Mouse (Mus musculus): ENCODE results near the gene Setd3.

Gene Setd3

DNA sequence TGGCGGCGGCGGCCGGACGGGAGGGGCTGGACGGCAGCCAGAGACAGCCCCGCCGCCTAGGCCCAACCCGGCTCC lies at the start of gene Setd3:
Setd3 (minus strand) TSS at position 69 of the 75 bp plus-strand sequence.
- ATAC-seq (ENCODE audit: low TSS enrichment), result no peak

DNA sequence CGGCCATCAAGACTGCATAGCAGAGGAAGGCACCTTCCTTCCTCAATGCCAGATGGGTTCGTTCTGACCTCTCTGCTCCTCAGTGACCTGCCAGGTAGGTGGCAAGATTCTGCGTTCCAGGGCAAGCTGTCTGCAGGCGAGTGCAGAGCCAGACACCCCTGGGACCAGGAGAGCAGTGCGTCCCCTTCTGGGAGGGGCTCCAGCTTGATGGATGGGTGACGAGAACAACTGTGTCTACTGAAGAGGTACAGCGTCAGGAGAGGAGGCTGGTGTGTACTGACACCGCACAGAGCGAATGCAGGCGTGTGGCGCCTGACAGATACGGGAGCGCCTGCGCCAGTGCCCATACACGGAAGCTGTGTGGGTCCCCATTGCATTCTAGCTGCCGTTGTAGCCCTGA lies 48.4 kb upstream of the Setd3 start:
- ATAC-seq (ENCODE audit: low TSS enrichment), result no peak

DNA sequence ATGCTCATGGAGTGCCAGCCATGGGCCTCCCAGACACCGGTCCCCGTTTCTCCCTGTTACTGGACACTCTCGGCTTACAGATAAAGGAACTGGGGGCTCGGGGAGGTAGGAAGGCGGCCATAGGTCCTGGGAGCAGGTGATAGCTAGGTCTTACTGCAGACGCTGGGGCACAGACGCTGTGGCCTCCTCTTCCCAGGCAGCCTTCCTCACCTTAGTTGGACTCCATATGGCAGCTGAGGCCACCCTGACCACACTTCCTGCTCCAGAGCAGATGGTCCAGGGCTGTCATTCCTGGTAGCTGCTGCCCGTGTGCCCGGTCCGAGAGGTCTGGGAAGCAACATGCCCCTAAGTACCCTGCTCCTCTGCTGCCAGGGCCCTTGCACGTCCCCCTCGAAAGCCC lies 47.8 kb upstream of the Setd3 start:
- ATAC-seq (ENCODE audit: low TSS enrichment), result no peak

DNA sequence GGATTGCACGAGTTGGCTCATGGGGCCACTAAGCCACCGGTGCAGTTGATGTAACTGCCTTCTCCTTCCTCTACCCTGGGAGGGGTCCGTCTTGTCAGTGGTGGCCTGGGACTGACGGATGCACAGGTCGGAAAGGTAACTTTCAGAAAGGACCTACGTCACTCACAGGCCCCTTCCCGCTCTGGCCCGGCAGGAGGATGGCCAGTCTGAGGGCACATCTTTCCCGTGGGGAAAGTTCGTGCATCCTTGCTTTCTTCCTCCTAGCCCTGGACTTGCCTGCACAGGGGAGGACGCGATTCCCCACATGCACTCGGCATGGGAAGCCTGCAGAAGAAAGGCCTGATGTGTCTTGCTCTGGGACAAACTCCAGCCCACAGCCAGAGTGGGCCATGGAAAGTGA lies 47.1 kb upstream of the Setd3 start:
- no peak for ATAC-seq (ENCODE audit: low TSS enrichment)

DNA sequence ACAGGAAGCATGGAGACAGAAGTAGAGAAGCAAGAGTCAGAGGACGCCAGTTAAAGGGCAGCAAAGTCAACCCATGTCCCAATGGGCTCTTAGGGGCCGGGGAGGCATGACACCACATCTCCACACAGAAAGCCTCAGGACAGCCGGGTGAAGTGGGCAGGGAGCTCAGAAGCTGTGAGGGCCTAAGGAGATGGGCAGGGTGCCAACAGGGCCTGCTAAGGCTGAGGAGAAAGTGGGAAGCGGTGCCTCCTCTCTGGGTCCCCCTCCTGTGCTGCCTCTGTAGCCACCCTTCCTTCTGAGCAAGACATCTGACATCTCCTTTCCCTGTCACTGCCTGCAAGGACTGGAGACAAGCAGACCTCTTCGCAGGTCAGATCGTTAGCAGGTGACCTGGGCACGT lies 46.7 kb upstream of the Setd3 start:
- no peak for ATAC-seq (ENCODE audit: low TSS enrichment)

DNA sequence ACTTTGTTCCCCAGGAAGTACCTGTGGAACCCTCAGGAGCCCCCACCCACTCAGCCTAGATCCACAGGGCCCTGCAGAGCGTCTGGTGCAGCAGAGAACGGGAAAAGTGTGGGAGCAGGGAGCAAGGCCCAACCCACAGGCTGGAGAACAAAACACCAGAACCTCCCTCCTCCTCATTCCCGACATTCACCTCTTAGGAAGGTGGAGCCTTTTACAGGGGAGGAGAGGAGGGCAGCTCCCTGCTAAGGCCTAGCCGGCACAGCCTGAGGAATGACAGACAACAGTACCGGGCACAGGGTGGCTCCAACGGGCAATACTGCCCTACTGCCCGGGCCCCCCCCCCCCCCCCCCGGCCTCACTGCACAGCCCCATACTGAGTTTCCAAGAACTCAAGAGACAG lies 44.2 kb upstream of the Setd3 start:
- ATAC-seq (ENCODE audit: low TSS enrichment), result no peak

DNA sequence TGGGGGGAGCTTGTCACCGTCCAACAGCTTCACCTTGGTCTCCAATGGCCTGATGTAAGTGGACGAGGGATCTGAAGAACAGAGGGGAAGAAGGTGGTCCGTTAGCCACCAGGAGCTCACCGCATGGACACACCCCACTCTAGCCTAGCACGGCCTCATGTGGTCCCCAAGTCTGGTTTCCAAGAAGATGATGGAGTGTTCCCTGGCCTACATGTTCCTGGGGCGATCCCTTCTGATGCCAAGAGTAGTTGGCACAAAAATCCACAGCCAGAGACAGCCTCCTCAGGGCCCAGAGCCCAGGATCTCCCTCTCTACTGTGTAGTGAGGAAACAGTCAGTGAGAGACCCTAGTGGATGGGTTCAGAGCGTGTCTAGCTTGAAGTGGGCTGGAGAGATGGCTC lies 42.6 kb upstream of the Setd3 start:
- ATAC-seq (ENCODE audit: low TSS enrichment), result no peak

DNA sequence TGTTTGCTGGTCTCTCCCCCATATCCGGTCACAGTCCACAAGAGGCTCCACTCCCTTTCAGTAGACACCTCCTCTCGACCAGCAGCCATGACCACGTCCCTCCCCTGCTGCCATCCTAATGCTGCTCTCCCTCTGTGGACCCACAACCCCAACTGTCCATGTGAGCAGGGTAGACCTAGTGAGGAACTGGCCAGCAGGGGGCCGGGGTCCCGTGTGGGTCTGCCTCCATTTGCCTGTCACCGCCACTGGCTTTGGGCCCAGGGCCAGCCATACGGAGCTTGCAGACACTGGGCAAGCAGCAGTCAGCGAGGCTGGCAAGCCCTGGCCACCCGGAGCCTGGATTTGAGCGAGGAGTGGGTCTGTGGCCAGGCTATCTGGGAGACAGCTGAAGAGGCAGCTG lies 42.1 kb upstream of the Setd3 start:
- ATAC-seq (ENCODE audit: low TSS enrichment), result no peak

DNA sequence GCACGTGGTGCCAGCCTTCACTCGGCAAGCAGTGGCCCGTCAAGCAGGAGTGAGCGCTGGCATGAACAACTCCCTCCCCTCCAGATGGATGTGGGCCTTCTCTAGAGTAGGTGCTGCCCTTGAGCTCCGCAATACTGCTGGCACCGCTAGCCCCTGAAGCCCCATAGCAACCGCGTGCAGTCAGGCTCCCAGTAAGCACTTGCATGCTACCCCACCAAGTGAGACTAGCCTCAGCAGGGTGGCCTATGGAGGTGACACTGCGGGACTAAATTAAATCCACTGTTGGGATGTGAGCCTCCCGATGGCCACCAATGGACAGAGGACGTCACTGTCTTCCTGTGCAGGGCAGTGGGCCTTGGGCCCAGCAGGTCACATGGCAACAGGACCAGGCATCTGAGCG lies 41.5 kb upstream of the Setd3 start:
- ATAC-seq (ENCODE audit: low TSS enrichment), result no peak

DNA sequence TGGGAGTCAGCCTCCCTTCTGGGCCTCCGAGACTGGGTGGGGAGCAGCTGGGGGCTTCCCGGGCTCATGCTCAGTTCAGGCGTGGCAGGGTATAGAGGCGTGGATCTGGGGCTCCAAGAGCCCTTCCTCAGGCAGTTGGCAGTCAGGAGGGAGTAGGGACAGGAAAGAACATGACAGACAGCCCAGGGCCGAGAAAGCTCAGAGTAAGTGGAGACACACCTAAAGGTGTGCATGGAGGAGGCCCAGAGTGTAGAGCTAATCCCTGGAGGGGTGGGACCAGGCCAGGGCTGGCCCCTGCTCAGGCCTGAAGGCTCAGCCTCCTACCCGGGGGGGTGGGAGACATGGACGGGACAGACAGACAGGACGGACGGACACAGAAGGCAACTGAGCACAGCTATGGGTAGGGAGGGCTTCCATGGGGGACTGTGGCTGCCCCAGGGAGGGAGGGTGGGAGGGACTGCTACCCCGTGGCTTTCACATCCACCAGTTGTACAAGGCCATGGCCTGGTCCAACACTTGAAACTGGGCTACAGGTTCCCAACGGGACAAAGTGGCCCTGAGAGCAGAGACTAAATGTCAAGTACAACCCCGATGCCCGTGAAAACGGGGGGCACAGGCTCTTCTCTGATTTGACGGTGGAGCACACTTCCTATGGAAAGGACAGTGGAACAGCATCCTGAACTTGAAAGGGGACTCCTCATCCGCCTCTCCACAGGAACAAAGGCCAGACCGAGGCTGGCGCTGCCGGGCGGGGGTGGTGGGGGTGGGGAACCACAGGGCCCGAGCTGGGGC lies 40.9 kb upstream of the Setd3 start:
- ATAC-seq (ENCODE audit: low TSS enrichment), result no peak

DNA sequence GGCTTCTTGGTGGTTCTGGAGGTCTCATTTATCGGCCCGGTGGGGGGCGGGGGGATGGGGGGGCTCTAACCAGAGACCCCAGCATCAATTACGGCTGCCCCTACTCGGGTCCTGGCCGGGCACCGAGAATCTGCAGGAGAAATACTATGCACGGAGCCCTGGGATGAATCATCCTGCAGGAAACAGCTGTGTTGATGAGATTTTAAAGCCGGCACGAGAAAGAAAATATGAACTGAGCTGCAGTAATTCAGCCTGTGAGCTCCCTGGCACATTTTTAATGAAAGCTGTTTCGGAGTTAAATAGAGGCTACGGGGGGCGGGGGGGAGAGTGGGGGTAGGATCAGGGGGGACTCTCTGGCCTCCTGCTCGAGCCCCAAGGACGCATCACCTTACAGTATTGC lies 40.0 kb upstream of the Setd3 start:
- peak; percentile 61; the same call in 1 of the 2 replicates for ATAC-seq (ENCODE audit: low TSS enrichment)

DNA sequence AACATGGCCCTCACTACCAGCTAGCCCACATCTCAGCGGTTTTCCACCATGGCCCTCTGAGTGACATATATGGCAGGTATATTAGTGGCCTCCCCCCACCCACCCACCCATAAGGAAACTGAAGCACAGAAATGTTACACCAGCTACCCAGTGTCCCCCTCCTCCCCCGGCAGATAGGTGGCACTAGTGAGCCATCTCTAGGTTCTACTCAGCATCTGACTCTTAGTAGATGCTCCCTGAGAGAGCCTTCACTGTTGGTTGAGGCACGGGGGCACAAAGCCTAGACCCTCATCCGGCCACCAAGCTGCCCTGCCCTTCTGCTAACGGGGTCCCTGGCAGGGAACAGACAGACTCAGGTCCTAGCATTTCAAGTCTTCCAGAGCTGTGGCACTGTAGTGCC lies 38.5 kb upstream of the Setd3 start:
- 0 out of 2 replicates have a peak, but pooled peaks have one; percentile 31 for ATAC-seq (ENCODE audit: low TSS enrichment)

DNA sequence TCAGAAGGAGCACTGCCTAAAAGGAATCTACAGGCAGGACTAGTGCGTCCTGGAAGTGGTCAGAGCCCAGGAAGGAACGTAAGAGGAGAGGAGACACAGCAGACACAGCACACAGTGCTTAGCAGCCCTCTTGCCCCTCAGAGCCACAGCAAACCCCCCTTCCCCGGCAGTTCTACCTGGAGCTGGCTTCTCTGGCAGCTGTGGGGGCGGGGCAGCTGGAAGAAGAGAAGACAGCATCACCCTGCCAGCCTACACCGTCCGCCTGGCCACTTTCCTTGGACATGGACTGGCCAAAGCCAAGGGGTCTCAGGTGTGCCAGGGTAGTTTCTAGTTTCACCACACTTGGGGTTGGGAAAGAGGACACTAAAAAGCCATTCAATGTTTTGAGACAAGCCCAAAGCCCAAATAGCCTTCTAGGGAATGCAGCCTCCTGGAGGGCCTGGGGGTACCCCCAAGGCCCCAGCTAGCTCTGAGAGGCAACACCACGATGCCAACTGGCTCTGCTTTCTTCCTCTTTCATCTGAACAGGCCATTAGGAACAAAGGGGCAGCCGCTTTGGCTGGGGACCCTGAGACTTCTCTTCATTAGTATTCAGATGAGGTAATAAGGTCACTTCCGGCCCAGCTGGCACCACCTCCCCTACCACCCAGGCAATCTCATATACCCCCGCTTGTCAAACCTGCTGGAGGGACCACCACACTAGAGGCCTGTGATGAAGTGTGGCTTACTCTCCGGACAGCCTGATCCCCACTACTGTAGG lies 37.7 kb upstream of the Setd3 start:
- no peak for ATAC-seq (ENCODE audit: low TSS enrichment)

DNA sequence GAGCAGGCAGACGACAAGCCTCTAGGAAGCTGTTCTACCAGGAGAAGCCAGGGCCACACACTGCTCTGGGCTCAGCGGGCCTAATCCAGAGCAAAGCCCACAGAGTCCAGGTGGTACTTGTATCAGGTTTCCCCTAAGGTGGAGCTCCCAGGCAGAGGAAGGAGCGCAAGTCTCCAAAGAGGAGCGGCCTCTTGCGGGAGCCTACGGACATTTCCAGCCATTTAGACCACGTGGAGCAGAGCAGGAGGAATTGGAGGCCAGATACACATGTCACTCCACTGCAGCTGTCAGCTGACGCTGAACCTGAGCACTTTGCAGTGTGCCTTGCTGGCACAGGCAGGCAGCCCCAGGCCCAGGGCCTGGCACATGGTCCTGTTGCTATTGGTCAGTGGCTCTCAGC lies 36.0 kb upstream of the Setd3 start:
- no peak for ATAC-seq (ENCODE audit: low TSS enrichment)

DNA sequence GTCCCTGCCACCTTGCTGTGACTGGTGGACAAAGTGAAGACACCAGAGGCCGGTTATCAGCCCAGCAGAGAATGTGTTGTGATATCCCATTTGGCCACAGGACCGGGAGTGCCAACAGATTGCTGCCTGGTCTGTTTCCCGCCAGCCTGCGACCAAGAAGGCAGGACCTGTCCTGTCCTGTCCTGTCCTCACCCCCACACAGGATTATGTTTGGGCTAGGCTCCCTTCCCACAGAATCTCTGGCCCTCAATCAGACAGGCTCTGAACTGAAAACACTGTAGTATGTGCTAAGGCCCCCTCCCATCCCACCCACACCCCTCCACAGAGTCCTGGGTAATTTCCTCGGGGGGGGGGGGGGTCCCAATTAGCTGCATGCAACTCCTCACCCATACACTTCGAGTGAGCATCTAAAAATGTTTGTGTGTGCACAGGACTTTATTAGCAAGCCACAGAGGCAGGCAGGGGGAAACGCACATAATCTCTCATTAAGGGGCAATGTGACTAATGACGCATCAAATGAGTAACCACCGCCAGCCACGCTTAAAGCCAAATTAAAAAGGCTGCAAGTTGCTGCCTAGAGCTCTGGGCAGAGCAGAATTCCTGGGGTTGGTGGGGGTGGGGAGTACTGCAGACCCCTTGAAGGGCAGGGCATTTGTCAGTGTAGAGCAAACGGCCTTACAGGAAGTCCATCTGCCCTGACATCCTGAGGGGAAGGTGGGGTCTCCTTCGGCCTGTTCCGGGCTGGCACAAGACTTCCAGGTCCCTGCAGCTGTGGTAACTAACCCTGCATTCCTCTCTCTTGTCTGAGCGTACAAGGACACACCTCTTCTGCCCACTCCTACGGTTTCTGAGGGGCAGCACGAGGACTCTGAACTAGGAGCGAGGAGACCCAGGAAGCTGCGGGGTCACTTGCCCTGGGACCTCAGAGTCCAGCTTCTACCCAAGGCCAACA lies 34.3 kb upstream of the Setd3 start:
- ATAC-seq (ENCODE audit: low TSS enrichment), result no peak

DNA sequence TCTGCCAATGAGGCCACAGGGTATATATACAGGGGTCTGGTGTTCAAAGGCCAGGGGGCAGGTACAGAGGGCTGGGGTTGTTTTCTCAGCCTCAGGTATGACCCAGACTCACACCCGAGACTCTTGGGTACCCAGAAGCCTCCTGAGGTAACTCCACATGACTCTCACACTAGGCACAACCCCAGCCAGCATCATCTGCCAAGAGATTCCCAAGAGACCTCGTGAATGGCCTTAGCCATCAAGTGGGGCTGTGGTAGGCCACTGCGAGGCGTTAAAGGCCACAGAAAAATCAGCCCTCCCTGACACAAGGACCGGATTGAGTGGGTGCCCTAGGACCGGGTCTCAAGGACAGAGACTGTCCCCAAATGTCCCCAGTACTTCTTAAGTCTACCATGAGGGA lies 33.4 kb upstream of the Setd3 start:
- no peak for ATAC-seq (ENCODE audit: low TSS enrichment)

DNA sequence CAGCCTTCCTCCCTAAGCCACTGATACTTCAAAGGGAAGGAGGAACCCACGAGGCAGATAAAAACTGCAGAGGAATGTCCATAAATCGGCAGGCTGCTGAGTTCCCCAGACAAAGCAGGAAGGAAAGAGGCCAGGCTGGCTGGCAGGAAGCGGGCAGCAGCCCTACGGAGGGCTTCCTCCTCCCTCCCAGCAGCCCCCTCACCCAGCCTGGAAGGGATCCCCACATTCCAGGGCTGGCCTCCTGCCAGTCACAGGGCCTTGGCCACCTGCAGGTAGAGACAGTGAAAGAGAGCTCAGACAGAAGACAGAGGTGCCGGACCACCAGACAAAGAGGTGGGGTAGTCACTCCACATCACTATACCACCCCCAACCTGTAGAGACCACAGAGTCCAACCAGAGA lies 33.0 kb upstream of the Setd3 start:
- no peak for ATAC-seq (ENCODE audit: low TSS enrichment)

DNA sequence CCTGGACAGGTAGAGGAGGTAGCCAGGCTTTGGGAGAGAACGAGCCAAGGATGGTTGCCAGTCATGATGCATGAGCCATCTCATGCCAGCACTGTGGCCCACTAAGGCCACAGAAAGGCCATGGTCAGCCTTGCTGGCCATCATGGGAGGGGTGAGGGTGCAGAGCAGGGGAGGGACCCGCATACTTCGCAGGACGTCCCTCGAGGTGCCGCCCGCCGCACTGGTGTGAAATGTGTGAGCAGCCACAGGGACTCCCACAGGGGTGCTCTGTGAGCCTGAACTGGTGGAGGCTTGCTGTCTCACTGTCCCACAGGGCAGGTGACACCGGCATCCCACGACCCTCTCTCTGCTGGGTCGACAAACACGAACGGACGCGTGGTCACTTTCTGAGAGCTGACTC lies 31.5 kb upstream of the Setd3 start:
- ATAC-seq (ENCODE audit: low TSS enrichment), result no peak

DNA sequence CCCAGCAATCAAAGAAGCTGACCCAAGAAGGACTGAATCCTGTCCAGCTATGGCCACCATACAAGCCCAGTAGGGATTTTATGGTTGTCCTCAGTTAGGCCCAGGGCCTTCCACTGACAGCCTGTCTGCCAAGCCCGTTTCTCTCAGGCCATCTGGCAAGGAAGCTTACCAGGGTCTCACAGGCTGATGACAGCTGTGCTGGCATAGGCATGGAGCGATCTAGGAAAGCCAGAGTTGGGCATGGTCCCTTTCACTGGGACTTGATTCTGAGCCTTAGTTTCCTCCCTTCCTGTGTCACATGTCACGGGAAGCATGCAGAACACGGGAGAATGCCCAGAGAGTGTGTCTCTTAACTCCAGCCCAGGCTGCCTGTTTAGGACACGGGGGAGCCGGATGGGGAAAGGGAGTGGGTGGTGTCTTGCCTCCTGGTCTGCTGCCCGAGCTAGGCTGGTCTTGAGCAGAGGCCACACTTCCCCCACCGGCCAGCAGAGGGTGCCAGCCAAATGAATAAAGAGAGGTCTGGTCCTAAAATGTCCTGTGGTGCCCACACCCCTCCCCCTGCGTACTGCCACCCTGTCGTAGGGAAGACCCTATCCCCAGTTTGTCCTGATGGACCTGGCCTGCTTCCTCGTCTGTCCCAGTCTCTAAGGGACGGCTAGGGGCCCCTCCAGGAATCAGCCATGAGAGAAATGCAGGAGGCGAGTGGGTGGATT lies 29.8 kb upstream of the Setd3 start:
- ATAC-seq (ENCODE audit: low TSS enrichment), result peak; percentile 53

DNA sequence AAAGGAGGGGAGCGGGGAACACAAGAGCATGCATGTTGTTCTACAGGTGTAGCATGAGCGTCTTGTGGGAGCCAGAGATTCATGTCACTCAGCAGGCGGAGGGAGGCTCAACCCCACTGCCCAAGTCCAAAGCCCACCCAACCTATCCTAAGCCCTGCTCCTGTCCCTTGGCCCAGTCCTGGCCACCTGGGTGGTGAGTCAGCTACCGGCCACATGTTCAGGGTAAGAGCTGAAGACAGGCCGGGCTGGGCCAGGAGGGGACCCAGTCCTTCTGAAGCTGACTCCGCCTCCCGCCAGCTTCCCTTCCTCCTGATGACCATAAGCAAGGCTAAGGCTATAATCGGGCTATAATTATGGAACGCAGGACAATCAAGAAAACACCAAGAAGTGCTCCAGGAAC lies 29.1 kb upstream of the Setd3 start:
- ATAC-seq (ENCODE audit: low TSS enrichment), result no peak

DNA sequence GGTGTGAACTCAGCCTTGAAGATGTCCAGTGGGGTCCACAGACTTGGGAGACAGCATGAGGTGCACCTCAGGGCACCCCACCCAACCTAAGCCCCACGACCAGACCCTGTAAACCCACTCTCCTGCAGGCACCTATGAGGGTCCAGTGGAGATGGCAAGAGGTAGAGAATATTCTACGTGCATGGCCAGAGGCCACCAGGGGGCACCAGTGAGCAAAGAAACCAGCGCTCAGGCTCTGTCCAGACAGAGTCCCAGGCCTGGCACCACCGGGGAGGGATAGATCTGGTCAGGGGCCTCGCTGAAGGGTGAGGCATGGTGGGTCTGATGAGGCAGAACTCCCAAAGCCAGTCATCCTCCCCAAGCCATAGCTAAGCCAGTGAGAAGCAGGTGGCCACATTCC lies 27.5 kb upstream of the Setd3 start:
- ATAC-seq (ENCODE audit: low TSS enrichment), result peak; percentile 52; the same call in 1 of the 2 replicates

DNA sequence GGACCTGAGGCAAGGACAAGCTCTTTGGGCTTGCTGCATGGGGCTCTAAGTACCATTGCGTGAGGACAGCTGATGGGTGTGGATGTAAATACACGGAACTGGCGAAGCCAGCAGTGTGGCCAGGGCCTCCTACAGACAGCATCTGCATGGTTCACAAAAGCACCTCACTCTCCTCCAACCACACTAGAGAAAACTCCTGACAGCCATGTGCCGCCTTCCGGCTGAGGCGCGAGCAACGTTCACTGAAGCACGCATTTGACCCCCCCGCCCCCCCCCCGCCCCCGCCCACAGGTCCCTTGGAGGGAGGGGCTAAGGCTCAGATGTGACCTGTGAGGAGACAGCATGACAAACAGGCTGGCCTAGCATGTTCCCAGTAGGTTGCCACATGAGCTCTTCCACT lies 25.9 kb upstream of the Setd3 start:
- ATAC-seq (ENCODE audit: low TSS enrichment), result no peak

All from frontal cortex, adult (tissue).